Mouse (Mus musculus): ENCODE results near the gene Agap3. TPM values are rescaled to one million over a fixed set of nuclear protein-coding genes. Genes with fewer than 3 reads are reported as not detected.

Gene Agap3
- total and polyA plus RNA-seq, 3 experiments, result 78.8 to 106 (median 89.8) TPM

DNA sequence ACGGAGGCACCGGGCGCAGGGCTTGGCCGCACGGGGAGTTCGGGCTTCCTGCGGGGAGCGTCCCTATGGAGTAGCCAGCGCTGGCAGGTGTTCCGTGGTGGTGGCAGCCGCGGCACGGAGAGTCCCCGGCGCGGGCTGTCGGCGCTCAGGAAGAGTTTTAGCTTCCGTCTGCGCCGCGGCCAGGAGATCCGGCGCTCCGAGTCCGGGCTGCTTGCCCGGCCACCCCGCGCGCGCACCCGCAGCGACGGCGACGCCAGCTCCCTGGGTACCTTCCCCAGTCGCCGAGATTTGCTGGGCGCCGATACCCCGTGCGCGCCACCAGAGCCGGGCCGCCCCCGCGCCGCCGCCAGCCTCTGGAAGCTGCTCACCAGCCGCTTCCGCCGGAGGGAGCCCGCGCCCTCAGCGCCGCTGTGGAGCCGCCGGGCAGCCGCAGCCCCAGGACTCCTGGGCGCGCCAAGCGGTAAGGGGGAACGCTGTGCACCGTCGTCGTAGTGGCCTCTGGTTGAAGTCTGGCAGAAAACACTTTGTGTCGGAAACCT, 22.8 kb downstream of the Agap3 start:
- DNase-seq, result peak; percentile 83

DNA sequence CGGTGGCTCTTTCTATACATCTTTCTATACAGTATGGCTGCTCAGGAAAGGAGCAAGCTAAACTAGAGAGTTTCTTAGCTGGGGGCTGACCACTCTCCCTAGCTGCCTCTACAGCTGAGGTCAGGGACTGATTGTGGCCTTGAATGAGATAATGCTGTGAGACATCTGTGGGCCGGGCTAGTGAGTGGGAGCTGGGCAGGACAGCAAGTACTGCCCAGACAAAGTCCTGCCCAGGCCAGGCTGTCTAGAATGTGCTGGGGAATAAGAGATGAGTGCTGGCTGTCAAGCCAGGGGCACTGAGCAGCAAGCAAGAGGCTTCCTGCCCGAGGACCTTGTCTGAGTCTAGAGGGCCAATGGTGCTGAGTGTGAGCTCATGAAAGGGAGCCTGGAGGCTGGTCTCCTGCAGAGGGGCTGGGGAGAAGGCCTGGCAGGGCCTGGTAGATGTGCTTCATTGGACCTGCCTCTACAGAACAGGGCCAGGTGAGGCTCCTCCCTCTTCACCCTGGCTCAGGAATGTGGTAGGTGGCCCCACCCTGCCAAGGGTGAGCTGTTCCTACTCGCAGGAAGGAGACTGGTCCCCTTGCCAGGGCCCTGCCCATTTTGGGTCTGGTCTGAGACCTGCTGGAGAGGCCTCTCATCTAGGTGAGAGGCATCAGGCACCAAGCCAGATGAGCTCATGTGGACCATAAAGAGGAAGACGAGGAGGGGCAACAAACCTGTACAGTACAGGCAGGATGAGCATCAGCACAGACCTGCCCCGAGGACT, 23.7 kb downstream of the Agap3 start:
- peak; percentile 90 for DNase-seq

DNA sequence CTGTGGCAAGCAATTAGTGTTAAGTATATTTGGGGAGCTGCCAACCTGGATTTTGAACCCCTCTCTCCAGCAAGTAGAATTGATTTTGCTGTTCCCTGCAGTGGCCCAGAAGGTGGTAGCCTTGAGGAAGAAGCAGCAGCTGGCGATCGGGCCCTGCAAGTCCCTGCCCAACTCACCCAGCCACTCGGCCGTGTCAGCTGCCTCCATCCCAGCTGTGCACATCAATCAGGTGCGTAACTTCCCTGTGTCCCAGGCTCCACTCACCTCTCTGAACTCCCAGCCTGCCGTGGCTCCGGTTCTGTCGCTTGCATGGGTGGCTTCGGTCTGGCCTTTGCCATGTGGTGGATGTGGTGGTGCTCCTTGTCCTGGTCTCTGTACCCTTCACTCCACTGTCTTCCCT, 25.9 kb downstream of the Agap3 start:
- no peak for DNase-seq

- DNase-seq, result peak; percentile 72
Measured at GRCm38 (mm10) chr5:24481647-24482046, 29.7 kb downstream of the Agap3 start.

DNA sequence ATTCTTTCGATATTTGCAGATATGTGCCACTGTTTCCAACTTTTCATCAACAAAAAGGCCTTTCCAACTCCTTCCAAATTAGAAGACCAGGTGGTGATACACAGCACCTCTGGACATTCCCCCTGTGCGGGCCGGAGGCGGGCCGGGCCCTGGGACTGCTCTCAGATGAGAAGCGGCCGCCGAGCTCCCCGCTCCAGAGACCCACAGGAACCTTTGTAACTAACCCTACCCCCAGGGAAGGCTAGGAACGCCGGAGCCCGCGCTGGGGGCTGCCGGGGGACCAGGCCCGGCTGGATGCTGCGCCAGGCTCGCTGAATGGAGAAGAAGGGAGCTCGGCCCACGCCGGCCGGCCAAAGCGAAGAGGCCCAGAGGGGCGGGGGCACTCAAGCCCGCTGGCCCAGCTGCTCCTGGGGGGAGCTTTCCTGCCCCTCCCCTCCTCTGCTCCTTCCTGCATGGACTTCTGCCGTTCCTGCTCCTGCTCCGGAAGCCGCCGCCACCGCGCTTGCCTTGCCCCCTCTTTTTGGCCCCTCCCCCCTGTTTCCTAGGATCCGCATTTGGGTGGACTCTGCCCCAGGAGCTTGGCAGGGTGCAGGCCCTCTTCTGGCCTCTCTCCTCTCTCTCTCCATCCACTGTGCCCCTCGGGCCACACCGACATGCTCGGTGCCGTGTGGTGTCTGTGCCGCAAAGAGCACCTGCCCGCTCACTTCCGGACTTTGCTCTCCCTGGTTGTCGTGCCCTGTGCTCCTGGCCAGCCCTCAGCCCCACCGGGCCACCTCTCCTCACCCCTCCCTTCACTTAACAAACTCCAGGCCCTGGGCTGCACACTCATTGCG, 30.5 kb downstream of the Agap3 start:
- no peak for DNase-seq

DNA sequence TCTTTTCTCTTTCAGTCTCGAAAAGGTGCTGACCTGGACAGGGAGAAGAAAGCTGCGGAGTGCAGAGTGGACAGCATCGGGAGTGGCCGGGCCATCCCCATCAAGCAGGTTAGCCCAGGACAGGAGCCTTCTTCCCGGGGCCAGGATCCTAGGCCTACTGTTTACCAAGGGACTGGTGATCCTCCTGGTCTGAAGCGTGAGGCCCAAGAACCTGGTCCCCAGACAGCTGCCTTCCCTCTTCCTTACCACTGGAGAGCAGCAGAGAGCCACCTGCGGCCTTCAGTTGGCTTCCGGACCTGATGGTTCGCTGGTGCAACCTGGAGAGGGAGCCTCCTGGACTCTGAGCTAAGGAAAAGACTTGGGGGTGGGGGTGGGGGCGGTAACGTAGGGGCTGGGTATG, 31.3 kb downstream of the Agap3 start:
- peak; percentile 60 for DNase-seq

GRCm38 (mm10) chr5:24484963-24485362, 33.0 kb downstream of the Agap3 start:
- no peak for DNase-seq

DNA sequence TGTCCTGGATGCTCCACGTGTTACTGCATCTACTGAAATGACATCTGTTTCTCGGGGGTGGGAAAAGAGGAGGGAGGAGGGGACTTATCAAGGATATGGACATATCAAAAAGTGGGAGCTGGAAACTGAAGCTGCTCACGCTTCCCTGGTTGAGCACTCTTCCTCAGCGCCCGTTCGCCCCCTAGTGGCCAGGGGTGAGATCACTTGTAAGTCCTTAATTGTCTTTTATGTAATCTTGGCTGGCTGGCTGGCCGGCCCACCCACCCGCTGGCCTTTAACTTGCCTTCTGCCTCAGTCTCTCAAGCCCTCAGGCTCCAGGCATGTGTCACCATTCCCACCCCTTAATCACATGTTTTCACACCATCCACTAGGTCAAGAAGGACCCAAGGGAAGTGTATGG, 34.1 kb downstream of the Agap3 start:
- peak; percentile 84 for DNase-seq

GRCm38 (mm10) chr5:24486738-24487137, 34.8 kb downstream of the Agap3 start:
- no peak for DNase-seq

- no peak for DNase-seq
Measured at GRCm38 (mm10) chr5:24490413-24490920, 38.5 kb downstream of the Agap3 start.

DNA sequence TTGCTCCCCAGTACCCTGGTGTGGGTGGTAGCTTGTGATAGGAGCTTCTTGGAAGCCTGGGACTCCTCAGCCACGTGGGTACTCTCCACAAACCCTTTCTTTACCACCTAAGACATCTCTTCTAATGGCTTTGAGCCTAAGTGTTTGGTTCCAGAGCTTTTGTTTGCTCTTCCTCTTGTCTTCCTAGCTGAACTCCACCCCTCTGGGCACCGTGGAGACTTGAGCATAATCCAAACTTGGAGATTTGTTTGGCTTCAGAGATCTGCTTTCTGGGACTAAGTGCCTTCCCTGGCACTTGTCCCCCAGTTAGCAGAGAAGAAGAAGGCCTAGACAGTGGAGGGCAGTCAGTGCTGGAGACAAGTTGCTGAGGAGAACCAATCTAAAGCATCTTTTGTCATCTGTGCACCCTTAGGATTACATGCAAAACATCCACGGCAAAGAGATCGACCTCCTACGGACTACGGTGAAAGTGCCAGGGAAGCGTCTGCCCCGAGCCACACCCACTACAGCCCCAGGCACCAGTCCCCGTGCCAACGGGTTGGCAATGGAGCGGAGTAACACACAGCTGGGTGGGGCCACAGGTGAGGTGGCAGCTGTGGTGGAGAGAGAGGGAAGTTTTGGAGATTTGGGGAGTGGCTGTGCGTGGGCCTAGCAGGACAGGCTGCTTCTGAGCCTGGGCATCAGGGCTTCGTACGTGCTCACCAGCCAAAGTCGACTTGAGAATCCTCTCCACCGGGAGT, 40.7 kb downstream of the Agap3 start:
- DNase-seq, result no peak

DNA sequence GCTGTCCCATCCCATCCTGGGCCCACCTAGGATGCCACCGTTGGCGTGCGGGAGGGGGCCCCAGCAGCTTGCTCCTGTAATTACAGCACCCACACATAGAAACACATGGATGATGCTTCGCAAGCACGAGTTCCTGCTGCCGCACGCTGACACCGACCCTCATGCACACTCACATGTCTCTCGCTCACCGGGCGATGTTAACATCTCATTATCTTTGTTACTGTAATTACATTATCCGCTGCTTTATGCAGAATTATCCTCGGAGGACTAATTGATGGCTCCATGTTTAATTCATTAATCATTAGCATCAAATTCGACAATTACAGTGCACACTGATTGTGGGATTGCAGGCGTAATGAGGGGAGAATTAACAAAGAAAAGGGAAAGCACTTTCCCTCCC, 43.0 kb downstream of the Agap3 start:
- no peak for DNase-seq

GRCm38 (mm10) chr5:24496756-24497155, 44.8 kb downstream of the Agap3 start:
- DNase-seq, result no peak

GRCm38 (mm10) chr5:24497526-24497925, 45.5 kb downstream of the Agap3 start:
- DNase-seq, result no peak

- no peak for DNase-seq
Measured at GRCm38 (mm10) chr5:24499113-24499512, 47.1 kb downstream of the Agap3 start.

DNA sequence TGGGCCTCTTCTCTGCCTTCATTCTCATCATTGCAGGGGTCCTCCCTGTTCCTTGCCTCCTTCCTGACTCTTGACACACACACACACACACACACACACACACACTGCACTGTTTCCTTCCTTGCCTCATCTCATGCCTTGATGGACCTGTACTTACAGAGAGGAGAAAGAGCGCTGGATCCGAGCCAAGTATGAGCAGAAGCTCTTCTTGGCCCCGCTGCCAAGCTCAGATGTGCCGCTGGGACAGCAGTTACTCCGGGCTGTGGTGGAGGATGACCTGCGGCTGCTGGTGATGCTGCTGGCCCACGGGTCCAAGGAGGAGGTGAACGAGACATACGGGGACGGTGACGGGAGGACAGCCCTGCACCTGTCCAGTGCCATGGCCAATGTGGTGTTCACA, 48.9 kb downstream of the Agap3 start:
- DNase-seq, result no peak

DNA sequence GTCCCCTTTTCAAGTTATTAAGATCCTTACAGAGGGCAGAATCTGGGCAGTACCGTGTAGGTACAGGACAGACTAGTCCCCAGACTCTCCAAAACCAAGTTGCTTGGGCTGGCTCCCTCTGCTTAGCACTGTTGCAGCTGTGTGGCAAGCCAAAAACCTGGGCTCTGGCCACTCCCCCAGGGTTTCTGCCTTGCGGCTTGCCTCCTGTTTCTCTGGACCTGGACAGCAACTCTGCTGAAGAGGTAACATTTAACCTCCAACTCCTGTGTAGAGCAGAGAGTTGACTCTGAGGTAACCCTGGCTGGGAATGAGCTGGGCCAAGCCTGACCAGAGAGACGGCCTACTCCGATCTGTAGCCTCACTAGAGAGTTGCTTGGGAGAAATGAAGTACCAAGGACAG, 50.8 kb downstream of the Agap3 start:
- DNase-seq, result no peak

GRCm38 (mm10) chr5:24505513-24505912, 53.5 kb downstream of the Agap3 start:
- no peak for DNase-seq

GRCm38 (mm10) chr5:24508406-24508805, 56.4 kb downstream of the Agap3 start:
- no peak for DNase-seq

- peak; percentile 46 for DNase-seq
Measured at GRCm38 (mm10) chr5:24510635-24511034, 58.7 kb downstream of the Agap3 start.

DNA sequence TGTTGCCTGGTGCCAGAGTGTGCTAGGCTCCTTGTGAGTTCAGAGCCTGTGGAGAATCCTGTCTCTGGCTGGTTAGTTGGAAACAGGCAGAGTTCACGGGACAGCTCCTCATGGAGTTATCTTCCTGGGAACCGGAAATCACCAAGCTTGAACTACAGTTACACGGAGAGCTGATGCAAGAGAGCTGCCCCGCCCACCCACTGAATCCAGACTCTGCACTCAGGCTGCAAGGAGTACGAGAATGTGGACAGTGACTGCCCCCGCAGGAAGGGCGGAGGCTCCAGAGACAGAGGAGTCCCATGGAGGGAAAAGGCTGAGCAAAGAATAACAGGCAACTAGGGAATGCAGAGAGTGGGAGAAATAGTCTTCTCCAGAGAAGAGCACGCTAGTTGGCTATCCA, 60.3 kb downstream of the Agap3 start:
- DNase-seq, result no peak

DNA sequence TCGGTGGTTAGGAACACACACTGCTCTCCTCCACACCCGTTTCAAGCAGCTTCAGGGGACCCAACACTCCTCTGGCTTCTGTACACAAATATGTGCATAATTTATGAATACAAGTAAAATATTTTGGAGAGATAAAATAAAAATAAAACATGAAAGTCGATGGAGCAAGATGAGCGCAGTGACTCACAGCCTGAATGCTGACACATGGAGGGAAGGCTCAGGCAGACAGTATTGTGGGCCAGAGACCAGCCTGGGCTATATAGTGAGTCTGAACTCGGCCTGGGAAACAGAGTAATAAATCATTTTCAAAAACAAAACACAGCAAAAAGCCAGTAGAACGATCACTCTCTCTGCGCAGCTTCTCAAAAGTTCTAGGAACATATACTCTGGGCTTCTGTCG, 69.4 kb downstream of the Agap3 start:
- no peak for DNase-seq

Measured in adrenal gland, adult 2 months (tissue).